Mouse (Mus musculus) thymus, adult 2 months (tissue): ENCODE data around the gene Wwtr1.

ENCODE experiments used
- CTCF ChIP-seq: fragments of 200-500 bp; IDR thresholded peaks from 2 replicates; pipeline ENCODE4 v1.5.1; 2012; ENCODE audit warnings: mild to moderate bottlenecking, control low read depth, low read length, moderate library complexity, borderline replicate concordance; ENCODE audit not compliant: control insufficient read depth, poor library complexity, insufficient read depth; ENCODE audit errors: extremely low read depth
- POLR2A ChIP-seq: fragments of 200-500 bp; IDR thresholded peaks from 2 replicates; pipeline ENCODE4 v1.6.1; 2012; ENCODE audit warnings: mild to moderate bottlenecking, low read length, control low read depth, moderate library complexity; ENCODE audit not compliant: control insufficient read depth, poor library complexity, insufficient read depth; ENCODE audit errors: extremely low read depth

GRCm38 (mm10) chr3:57574885-57575659, 638 bp downstream of the Wwtr1 start:
- TF ChIP-seq POLR2A (no peak), CTCF (no peak)
